Mouse (Mus musculus): Measurements from ENCODE around the gene Rnf6.

- TF ChIP-seq CTCF (IDR thresholded peaks at IDR 0.05; ENCODE audit: control insufficient read depth, insufficient read depth, insufficient read length) (no peak), USF1 (IDR thresholded peaks at IDR 0.05; ENCODE audit: low read depth) (no peak), MAX (IDR thresholded peaks at IDR 0.05) (no peak), MYOD1 (IDR thresholded peaks at IDR 0.05; ENCODE audit: control insufficient read depth, insufficient read length, low read depth) (no peak), CEBPB (IDR thresholded peaks at IDR 0.05; ENCODE audit: low read depth) (no peak), MYOG (IDR thresholded peaks at IDR 0.05; ENCODE audit: control insufficient read depth, extremely low read depth, insufficient read length) (no peak)
These were observed 46.4 kb upstream of the Rnf6 start for GRCm38 (mm10) chr5:146267776-146268175.

All from C2C12 (cell line).